Mouse (Mus musculus) CH12.LX (cell line): ENCODE measurements around the gene Fus. TPM values are rescaled to one million over a fixed set of nuclear protein-coding genes. Genes with fewer than 3 reads are reported as not detected.

ENCODE experiments used
- DNase-seq: peaks from one replicate; pipeline ENCODE4 v3.0.0-alpha.2; 2013; ENCODE audit errors: extremely low read depth
- H3K27ac ChIP-seq: 2 replicates; pipeline ENCODE4 v1.5.1; 2012; ENCODE audit warnings: low read depth, mild to moderate bottlenecking, control low read depth, moderate library complexity; ENCODE audit not compliant: insufficient read depth
- H3K27me3 ChIP-seq: replicated peaks from 2 replicates; pipeline ENCODE3; 2012; ENCODE audit warnings: inconsistent platforms
- H3K36me3 ChIP-seq, 2 experiments: replicated peaks in 1 of 2; 2 replicates each; pipeline versions ENCODE3 to v1.6.1; 2012; ENCODE audit warnings: inconsistent platforms in 1 of 2, low read length in 1 of 2, mild to moderate bottlenecking in 1 of 2, mixed read lengths in 1 of 2, moderate library complexity in 1 of 2; ENCODE audit not compliant: control insufficient read depth in 1 of 2, insufficient read depth in 1 of 2
- H3K4me1 ChIP-seq, 2 experiments: 2 replicates each; pipeline ENCODE4 v1.6.1; 2012; ENCODE audit warnings: inconsistent platforms in 1 of 2, moderate library complexity in 1 of 2; ENCODE audit not compliant: insufficient read depth in 2 of 2, control insufficient read depth in 1 of 2
- H3K4me2 ChIP-seq: 2 replicates; pipeline ENCODE4 v1.6.1; 2012; ENCODE audit warnings: low read depth, mild to moderate bottlenecking, control low read depth; ENCODE audit not compliant: poor library complexity, insufficient read depth, severe bottlenecking
- H3K4me3 ChIP-seq, 3 experiments: fragments of 150-350 bp in 1 of 3; sonication (generic) in 1 of 3; replicated peaks in 1 of 3; 2 replicates each; pipeline versions ENCODE3 to v1.5.1; 2011 to 2012; ENCODE audit warnings: low read depth in 2 of 3, low read length in 2 of 3, mild to moderate bottlenecking in 2 of 3, moderate library complexity in 2 of 3, control low read depth in 1 of 3, improper control_type of control experiment in 1 of 3, inconsistent platforms in 1 of 3, mixed read lengths in 1 of 3; ENCODE audit not compliant: poor library complexity in 1 of 3
- H3K79me2 ChIP-seq: replicated peaks from 2 replicates; pipeline ENCODE4 v1.6.1; 2012; ENCODE audit warnings: mild to moderate bottlenecking, moderate library complexity; ENCODE audit not compliant: control insufficient read depth, poor library complexity, insufficient read depth, severe bottlenecking; ENCODE audit errors: extremely low read depth
- H3K9ac ChIP-seq: 2 replicates; pipeline ENCODE4 v1.6.1; 2012; ENCODE audit warnings: low read depth, mild to moderate bottlenecking, control low read depth, moderate library complexity; ENCODE audit not compliant: insufficient read depth
- H3K9me3 ChIP-seq: replicated peaks from 2 replicates; pipeline ENCODE3; 2012; ENCODE audit warnings: low read length, inconsistent platforms, mixed read lengths
- CTCF ChIP-seq, 2 experiments: IDR thresholded peaks in 1 of 2; conservative IDR thresholded peaks in 1 of 2; 2 replicates each; pipeline ENCODE4 v1.5.1; 2011 to 2012; ENCODE audit warnings: low read depth in 2 of 2, low read length in 2 of 2, improper control_type of control experiment in 1 of 2, inconsistent platforms in 1 of 2, mild to moderate bottlenecking in 1 of 2, moderate library complexity in 1 of 2
- EP300 ChIP-seq: IDR thresholded peaks from 2 replicates; pipeline ENCODE4 v1.6.1; 2011; ENCODE audit warnings: low read length, improper control_type of control experiment
- HCFC1 ChIP-seq: IDR thresholded peaks from 2 replicates; pipeline ENCODE4 v1.6.1; 2012; ENCODE audit warnings: low read depth, mild to moderate bottlenecking, inconsistent platforms, low read length, improper control_type of control experiment
- JUND ChIP-seq: conservative IDR thresholded peaks from 2 replicates; pipeline ENCODE4 v1.6.1; 2011; ENCODE audit warnings: low read depth, low read length, improper control_type of control experiment
- KAT2A ChIP-seq: IDR thresholded peaks from 2 replicates; pipeline ENCODE4 v1.6.1; 2012; ENCODE audit warnings: low read length, improper control_type of control experiment, inconsistent platforms; ENCODE audit not compliant: insufficient replicate concordance
- MAX ChIP-seq: IDR thresholded peaks from 2 replicates; pipeline ENCODE4 v1.6.1; 2011; ENCODE audit warnings: low read length, improper control_type of control experiment
- MAZ ChIP-seq: IDR thresholded peaks from 2 replicates; pipeline ENCODE4 v1.6.1; 2012; ENCODE audit warnings: low read depth, mild to moderate bottlenecking, inconsistent platforms, low read length, improper control_type of control experiment, moderate library complexity
- NELFE ChIP-seq: IDR thresholded peaks from 2 replicates; pipeline ENCODE4 v1.6.1; 2011; ENCODE audit warnings: low read depth, low read length, improper control_type of control experiment
- NRF1 ChIP-seq: IDR thresholded peaks from 2 replicates; pipeline ENCODE4 v1.6.1; 2014; ENCODE audit warnings: low read depth, mild to moderate bottlenecking, inconsistent platforms, low read length, improper control_type of control experiment, moderate library complexity
- PAX5 ChIP-seq: IDR thresholded peaks from 2 replicates; pipeline ENCODE4 v1.6.1; 2012; ENCODE audit warnings: low read length, inconsistent platforms, mixed read lengths
- POLR2A ChIP-seq: IDR thresholded peaks from 2 replicates; pipeline ENCODE4 v1.6.1; 2011; ENCODE audit warnings: low read depth, mild to moderate bottlenecking, improper control_type of control experiment, low read length
- RAD21 ChIP-seq: IDR thresholded peaks from 2 replicates; pipeline ENCODE4 v1.6.1; 2011; ENCODE audit warnings: low read depth, mild to moderate bottlenecking, low read length, improper control_type of control experiment, moderate library complexity
- SIN3A ChIP-seq: IDR thresholded peaks from 2 replicates; pipeline ENCODE4 v1.6.1; 2012; ENCODE audit warnings: low read length, improper control_type of control experiment, inconsistent platforms
- TBP ChIP-seq: conservative IDR thresholded peaks from 2 replicates; pipeline ENCODE4 v1.6.1; 2011; ENCODE audit warnings: low read depth, low read length, improper control_type of control experiment
- USF1 ChIP-seq: IDR thresholded peaks from 2 replicates; pipeline ENCODE4 v1.6.1; 2014; ENCODE audit warnings: low read depth, mild to moderate bottlenecking, inconsistent platforms, low read length, improper control_type of control experiment
- USF2 ChIP-seq: conservative IDR thresholded peaks from 2 replicates; pipeline ENCODE4 v1.6.1; 2011; ENCODE audit warnings: low read depth, low read length, improper control_type of control experiment
- ZC3H11A ChIP-seq: IDR thresholded peaks from 2 replicates; pipeline ENCODE4 v1.6.1; 2012; ENCODE audit warnings: low read depth, mild to moderate bottlenecking, inconsistent platforms, low read length, improper control_type of control experiment
- dilution Hi-C: fragments of 300-500 bp; cut with MboI; formaldehyde crosslinking; loops from 2 replicates; pipeline ENCODE4 v1.14.3; 2020; ENCODE audit warnings: low sequenced_read_pairs; ENCODE audit not compliant: extremely low pct_unique_long_range_greater_than_20kb, extremely low pct_ligation_motif_present
- in situ Hi-C: fragments of 300-500 bp; cut with MboI; formaldehyde crosslinking; loops from 3 replicates; pipeline ENCODE4 v1.14.3; 2019; ENCODE audit warnings: low sequenced_read_pairs, low pct_ligation_motif_present, low pct_unique_long_range_greater_than_20kb, mixed read lengths
- polyA plus RNA-seq: library from polyadenylated mRNA; unstranded; fragments of >175 nt; gene quantifications from 2 replicates; pipeline ENCODE4 v1.2.1, GENCODE M21; 2012; ENCODE audit warnings: low read depth; ENCODE audit not compliant: insufficient read length
- total RNA-seq, 2 experiments: library from RNA; depleted of rRNA; stranded (reverse); fragments of 300-350 nt in 1 of 2; fragments of >200 nt in 1 of 2; gene quantifications; 2 replicates each; pipeline ENCODE4 v1.2.3; 2012 to 2014

The Fus gene
- total and polyA plus RNA-seq, 3 experiments, result 39.2 to 848 (median 57.7) TPM

DNA sequence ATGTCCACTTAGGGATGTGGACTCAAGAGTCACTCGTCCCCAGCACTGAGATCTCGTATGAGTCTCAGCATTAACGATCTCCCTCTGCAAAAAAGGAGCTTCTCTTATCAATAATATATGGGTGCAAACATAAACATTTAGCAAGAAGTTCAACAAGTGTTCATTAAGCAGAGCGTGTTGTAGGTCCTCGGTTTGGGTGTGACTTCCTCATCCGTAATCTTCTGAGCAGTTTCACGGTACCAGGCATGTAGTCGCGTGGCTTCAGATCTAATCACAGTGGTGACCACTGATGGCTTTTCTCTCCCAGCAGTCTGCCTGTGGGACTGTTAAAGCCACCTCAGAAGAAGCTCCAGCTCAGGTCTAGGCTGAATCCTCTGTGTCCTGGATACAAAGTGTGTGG is 57.1 kb downstream of the Fus start:
- H3K9me3 ChIP-seq, result no peaks in the 10 kb centered on the region
- dilution Hi-C loops, result no loop called here
- no peak overlapping the region for H3K27ac ChIP-seq
- no peaks in the 10 kb centered on the region for H3K79me2 ChIP-seq
- H3K36me3 ChIP-seq, result no peaks in the 10 kb centered on the region
- H3K4me3 ChIP-seq, result no peak overlapping the region
- H3K4me2 ChIP-seq, result no peak overlapping the region
- TF ChIP-seq MAX (no peak), NRF1 (no peak), SIN3A (no peak), ZC3H11A (no peak), USF2 (no peak)
- TF ChIP-seq, all 38 proteins: peak for 0
- H3K4me1 ChIP-seq, result no peaks in the 10 kb centered on the region
- no peak overlapping the region for H3K9ac ChIP-seq
- DNase-seq, result no peak
- no peaks in the 10 kb centered on the region for H3K27me3 ChIP-seq
- in situ Hi-C loops, result no loop called here

DNA sequence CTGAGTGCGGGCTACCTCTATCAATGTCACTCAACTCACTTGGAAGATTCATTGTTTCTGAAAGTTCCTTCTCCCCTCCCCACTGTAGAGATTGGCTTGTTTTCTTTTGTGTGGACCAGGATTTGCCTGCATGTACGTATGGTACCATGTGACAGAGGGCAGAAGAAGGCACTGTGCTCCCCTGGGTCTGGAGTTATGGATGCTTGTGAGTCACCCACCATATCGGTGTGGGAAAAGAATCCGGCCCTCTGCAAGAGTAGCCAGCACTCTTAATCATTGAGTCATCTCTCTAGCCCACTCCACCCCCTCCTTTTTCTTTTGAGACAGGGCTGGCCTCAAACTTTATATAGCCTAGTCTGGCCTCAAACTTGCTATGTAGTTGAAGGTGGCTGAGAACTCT is 57.7 kb downstream of the Fus start:
- TF ChIP-seq TBP (no peak), RAD21 (no peak), EP300 (no peak), KAT2A (no peak), MAZ (no peak), NELFE (no peak), JUND (no peak), NRF1 (no peak), PAX5 (no peak)
- dilution Hi-C loops, result no loop called here
- Histone ChIP-seq H3K27me3 (no peaks in the 10 kb centered on the region), H3K27ac (no peak overlapping the region), H3K4me2 (no peak overlapping the region), H3K9ac (no peak overlapping the region), H3K9me3 (no peaks in the 10 kb centered on the region), H3K79me2 (no peaks in the 10 kb centered on the region), H3K4me1 (no peaks in the 10 kb centered on the region), H3K36me3 (no peaks in the 10 kb centered on the region), H3K4me3 (no peak overlapping the region)
- no peak for DNase-seq
- in situ Hi-C loops, result no loop called here

DNA sequence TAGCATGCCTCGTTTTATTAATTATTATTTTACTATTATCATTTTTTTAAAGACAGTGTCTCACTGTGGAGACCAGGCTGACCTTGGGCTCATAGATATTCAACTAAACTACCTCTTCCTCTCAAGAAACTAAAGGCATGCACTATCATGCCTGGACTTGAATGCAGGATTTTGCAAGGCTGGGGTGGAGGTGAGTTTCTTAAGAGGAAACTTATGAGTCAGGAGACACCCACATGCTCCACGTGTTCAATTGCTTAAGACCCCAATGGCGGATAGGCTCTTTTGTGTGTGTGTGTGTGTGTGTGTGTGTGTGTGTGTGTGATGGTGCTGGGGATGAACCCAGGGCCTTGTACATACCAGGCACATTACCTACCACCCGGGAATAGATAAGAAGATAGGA is 58.1 kb downstream of the Fus start:
- Histone ChIP-seq H3K27ac (no peak overlapping the region), H3K4me3 (no peak overlapping the region), H3K36me3 (no peaks in the 10 kb centered on the region), H3K9me3 (no peaks in the 10 kb centered on the region), H3K79me2 (no peaks in the 10 kb centered on the region), H3K27me3 (no peaks in the 10 kb centered on the region), H3K4me1 (no peaks in the 10 kb centered on the region), H3K4me2 (no peak overlapping the region), H3K9ac (no peak overlapping the region)
- TF ChIP-seq USF1, result no peak
- TF ChIP-seq HCFC1, result no peak
- no peak for TF ChIP-seq POLR2A
- no peak for TF ChIP-seq NELFE
- no peak for TF ChIP-seq CTCF (conservative IDR thresholded peaks at IDR 0.05 in 1 of 2, IDR thresholded peaks at IDR 0.05 in 1 of 2; ENCODE audit: low read depth in 2 of 2, low read length in 2 of 2)
- dilution Hi-C loops (no loop called here), in situ Hi-C loops (no loop called here)
- DNase-seq, result no peak
